Mouse (Mus musculus): ENCODE results near the gene Tmem150c. TPM values are rescaled to one million over a fixed set of nuclear protein-coding genes. Genes with fewer than 3 reads are reported as not detected.

Gene Tmem150c
- 1 to 10 TPM; 4.4 to 4.8 TPM for total RNA-seq (2021)

DNA sequence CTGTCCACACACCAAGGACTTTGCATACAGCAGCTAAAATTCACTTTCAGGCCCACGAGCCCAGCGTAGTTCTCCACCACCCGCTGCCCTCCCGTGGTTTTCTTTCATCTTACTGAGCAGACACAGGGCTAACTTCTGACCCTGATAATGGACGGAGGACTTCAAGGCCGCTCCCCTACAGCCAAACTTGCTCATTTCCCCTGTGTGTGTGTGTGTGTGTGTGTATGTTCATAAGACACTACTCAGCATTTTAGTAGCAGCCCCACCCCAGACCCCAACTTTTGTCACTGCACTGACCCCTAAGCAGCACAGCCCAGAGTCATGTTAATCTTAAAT is at the start of gene Tmem150c:
Gene Tmem150c (minus strand): TSS at position 171 of the 336 bp plus-strand sequence.
- no peak for DNase-seq
- intact Hi-C loops (cut with DNase I): loop anchor here (2.0 kb wide), 1 partner anchor 81 kb away; no protein-coding TSS in a partner anchor

DNA sequence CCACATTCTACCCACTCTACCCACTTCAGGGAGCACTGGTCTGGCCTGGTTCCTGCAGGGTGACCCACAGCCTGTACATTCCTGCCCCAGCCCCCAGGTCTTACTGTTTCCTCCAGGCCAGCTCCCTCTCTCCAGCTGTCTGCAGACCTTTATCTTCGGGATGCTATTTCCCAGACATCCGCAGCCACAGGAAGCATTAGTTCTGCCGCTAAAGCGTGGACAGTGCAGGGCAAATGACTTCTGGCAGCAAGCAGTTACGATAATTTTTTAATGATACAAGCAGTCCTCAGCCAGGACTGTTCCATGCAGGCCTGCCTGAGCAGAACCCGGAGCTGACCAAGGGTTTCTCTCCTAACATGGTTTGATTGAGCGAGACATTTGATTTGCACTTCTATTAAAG is 49.5 kb upstream of the Tmem150c start:
- DNase-seq: no peak
- intact Hi-C loops (cut with DNase I): no loop called here

DNA sequence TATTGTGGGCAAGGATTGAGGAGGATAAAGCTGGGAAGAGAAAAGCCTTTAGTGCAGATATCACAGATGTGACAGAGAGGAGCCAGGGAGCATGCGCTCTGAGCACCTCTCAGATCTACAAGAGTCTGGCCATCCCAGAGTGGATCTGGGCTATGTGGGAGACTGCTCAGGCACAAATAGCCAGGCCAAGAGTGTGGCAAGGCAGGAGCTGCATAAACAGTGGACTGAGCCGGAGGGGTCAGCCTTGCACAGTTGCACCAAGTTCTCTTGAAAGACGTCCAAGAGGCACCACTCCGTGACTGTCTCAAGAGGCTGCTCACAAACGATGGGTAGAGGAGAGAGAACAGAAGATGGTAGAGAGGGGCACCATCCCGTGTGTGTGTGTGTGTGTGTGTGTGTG is 47.1 kb upstream of the Tmem150c start:
- intact Hi-C loops (cut with DNase I): no loop called here
- DNase-seq: no peak

DNA sequence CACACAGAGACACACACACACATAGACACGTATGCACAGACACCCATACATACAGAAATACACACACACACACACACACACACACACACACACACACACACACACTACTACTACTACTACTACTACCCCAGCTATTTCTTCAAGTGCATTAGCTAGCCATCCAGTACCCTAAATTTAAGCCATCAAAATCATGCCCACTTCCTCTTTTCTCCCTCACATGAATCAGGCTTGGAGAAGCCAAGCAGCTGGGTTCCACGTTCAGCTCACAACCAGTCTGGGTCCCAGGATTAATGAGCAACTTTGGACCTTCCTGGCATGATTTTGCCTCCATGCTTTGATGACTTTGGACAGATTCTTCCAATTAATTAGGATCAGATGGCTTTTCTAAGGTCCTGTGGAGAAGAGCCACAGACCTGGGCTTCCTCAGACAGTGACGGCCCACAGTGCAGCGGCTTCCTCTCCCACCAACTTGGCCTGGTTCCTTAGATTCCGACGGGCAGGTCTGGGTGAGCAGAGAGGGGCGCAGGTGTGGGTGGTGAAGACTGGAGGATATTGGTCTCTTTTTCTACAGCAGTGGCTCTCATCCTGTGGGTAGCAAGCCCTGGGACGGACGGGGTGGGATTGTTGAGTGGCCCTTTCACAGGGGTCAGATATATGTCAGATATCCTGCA is 46.0 kb upstream of the Tmem150c start:
- intact Hi-C loops (cut with DNase I): no loop called here
- DNase-seq: no peak

DNA sequence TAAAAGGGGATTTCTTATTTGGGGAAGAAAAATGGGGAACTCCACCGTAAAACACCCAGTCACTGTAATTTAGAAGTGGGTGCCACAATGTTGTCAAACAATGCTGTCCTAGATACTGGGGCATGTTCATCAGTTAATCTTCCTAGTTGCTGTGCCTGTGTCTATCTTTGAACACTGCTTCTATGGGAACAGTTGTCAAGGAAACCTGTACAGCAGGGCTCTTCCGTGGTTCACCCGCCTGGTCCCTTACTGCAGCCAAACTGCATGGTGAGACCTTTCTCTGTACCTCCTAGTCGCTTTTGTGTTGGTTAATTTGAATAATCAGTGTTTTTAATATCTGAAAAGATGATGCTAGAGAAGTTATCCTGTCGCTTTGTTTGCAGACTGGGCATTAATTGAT is 41.2 kb upstream of the Tmem150c start:
- intact Hi-C loops (cut with DNase I): no loop called here
- DNase-seq: no peak

DNA sequence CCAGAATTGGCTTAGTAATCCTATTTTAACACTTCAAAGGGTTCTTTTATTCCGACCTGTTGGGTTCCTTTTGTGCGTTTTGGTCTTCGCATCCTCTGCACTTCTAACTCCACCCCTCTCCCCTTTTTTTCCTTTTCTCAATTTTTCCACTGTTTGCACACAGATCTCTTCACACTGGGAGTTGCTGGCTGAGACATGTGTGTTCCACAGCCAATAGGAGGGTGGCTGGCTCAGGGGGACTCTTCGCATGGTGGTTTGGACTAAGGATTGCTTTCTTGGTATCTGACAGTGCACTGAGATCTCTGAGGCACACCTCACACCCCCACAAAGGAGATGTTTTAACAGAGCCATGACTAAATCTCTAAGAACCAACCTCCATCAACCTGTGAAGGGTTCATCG is 40.7 kb upstream of the Tmem150c start:
- intact Hi-C loops (cut with DNase I): no loop called here
- no peak for DNase-seq

DNA sequence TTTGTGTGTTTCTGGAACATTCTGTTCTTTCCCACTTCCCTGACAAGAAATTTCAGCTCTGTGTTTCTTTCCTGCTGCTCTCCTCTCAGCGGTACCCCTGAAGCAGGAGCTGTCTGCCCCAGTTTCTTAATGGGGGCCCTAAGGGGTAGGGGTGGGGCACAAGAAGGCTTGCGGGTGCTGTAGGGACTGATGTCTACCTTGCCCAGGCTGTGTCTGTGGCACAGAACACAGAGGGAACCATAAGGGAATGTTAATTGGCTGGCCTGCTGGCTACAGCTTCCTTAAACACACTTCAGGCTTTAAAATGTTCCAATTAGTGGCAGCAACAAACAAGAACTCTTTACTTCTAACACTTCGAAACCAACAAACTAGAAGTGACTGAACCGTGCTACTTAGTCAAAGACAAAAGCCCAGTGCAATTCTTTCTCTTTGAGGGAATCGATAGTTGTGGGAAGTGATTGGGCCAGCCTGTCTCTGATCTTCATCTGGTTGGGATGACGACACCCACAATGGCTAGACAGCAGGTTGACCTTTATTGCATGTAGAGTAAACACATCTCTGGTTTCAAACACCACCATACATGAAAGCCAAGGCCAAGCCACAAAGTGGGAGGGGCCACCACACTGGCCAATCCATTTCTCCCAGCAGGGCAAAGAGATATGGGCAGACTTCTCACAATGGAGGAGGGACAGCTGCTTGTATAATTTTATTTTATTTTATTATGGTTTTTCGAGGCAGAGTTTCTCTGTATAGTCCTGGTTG is 39.7 kb upstream of the Tmem150c start:
- intact Hi-C loops (cut with DNase I): no loop called here
- no peak for DNase-seq

DNA sequence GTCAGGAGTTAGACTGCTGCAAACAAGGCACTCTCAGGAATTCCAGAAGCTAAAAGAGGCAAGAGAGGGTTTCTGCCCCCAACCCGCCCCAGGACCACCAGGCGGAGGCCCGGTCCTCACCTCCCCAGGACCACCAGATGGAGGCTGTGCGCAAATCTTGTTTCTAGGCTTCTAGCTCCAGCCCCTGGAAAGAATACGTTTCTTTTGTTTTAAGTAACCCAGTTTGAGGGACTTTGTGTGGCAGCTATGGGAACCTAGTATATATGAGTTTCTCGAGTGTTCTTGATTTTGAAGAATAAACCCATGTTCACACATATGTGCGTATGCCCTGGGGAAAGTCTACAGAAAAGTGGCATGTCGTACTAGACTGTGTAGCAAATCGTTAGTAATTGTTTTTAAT is 37.9 kb upstream of the Tmem150c start:
- no peak for DNase-seq

DNA sequence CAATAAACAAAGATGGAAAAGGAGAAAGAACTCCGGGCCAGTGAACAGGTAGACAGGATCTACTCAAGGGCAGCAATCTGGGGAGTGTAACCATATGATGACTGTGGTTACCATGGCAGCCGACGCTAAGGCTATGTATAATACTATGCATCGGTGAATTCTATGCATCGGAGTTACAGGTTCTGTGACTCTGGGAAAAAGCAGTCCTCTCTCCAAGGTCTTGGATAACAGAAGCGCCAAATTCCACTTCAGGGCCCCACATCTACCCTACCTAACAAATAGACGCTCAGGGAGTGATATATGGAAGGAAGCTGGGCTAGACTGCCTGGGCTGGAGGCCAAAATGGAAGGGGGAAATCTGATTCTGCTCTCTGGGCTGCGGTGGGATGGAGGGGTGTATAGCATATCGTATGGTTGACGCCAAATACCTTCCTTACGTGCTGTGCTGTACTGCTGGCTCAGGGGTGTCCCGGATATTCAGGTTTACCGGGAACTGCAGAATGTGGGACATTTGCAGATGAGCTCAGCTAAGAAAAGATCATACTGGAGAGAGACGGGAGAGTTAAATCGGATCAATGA is 37.3 kb upstream of the Tmem150c start:
- DNase-seq: no peak
- intact Hi-C loops (cut with DNase I): no loop called here

More for the DNA sequence above, 37.9 kb upstream of the Tmem150c start:
- intact Hi-C loops (cut with DNase I): no loop called here

DNA sequence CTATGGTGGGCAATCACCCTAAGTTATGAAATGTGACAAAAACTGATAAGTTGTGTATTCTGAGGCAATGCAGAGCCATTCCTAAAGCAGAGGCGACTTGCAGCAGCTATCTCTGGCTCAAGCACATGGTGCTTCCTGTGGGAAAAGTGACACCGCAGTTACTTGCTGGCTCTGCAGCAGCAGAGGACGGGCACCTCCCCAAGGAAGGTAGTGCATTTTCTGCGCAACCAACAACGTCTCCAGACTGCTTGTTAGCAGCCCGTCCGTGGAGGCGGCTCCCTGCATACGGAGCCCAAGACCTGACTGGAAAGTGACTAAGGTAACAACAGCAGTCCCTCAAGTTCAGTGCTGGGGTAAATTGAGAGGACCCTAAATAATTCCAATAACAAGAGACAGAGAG is 36.8 kb upstream of the Tmem150c start:
- DNase-seq: no peak
- intact Hi-C loops (cut with DNase I): no loop called here

DNA sequence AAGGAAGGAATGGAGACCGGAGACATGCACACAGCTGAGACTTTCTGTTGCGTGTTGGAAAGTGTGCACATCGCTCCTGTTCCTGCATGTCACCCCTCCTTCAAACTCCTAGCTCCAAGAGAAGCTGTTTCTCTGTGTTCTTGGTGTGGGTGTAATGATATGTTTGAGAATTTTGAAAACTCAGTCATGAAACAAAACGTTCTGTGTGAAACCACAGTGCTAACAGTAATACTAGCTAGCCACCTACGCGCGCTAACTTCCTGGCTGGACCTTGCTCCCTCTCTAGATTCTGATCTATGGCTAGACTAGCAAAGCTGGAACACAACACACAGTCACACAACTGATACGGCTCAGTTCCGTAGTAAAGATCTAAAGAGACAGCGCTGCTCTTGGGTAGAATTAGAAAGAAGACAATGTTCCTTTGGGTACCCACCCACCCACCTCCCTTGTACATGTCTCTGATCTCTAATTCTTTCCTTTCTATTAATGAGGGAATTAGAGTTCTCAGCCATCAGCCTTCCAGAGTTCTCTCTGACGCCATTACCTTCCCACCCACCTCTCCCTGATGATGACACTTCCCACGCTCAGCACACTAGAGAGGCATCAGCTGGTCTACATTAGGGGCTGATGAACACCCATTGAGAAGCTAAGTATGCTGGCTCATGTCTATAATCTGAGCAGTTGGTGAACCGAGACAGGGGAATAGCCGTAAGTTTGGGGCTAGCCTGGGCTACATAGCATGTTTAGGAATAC is 32.0 kb upstream of the Tmem150c start:
- DNase-seq: no peak
- intact Hi-C loops (cut with DNase I): no loop called here

DNA sequence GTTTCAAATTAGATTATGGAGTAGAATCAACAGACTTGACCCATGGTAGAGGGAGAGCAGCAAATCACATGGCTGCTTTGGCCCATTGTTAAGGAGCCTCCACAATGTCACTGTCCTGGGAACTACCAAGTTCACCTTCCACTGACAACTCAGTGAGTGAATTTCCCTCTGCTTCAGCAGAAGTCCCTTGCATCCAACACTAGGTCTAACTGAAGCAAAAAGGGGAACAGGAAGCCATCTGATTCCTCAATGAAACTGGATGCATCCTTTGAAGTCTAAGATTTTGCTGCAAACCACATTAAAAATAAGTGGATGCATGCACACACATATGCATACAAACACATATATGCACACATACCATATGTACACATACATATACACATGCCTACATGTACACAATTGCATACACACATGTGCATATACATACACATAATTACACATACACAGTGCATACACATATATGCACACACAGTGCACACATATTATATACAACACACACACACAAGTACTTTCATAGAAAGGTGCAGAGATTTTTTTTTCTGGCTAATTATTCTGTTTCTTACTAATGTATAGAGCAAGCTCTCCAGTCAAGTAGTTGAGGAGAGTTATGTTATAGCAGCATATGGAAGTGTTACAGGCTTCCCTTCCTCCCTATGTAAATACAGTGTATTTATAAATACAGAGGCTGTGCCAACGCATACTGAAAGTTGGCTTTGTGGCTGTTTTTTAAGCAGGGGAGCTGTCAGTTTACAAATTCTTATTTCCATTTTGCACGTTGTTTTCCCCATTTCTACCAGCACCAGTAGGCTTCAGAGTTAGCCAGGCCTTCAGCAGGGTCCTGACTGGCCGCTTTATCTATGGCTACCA is 27.7 kb upstream of the Tmem150c start:
- intact Hi-C loops (cut with DNase I): no loop called here
- no peak for DNase-seq

DNA sequence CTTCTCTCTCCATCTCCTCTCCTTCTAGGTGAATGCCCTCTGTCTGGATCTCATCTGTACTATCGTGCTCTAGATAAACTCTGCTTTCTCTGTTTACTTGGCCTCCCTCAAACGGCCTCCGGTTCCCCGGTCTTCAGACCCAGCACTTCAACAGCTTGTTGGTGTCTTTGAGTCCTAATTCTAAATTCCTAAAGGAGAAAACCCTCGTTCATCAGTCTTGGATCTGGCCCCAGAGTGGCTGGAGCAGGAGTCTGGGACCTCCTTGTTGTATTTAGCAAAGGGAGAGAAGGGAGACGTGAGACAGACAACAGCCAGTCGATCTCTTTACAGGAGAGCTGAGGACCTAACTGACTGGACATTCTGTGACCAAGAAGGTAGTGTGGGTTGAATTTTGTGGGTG is 27.0 kb upstream of the Tmem150c start:
- DNase-seq: no peak
- intact Hi-C loops (cut with DNase I): no loop called here

DNA sequence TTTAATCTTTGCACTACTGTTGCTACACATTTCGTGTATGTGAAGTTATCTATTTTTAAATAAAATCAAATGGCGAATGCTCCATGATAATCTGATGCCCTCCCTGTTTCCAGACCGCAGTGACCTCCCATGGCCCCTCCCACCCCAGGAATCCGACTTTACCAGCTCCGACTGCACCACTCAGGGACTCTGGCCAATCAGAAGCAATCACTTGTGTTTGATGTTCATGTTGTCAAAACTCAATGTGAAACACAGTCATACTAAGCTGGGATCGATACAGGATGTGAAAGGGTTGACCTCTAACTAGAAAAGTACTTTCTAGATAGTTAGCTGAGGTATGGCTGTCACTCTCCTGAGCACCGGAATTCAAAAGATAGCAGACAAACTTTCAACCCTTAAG is 26.3 kb upstream of the Tmem150c start:
- no peak for DNase-seq
- intact Hi-C loops (cut with DNase I): no loop called here

DNA sequence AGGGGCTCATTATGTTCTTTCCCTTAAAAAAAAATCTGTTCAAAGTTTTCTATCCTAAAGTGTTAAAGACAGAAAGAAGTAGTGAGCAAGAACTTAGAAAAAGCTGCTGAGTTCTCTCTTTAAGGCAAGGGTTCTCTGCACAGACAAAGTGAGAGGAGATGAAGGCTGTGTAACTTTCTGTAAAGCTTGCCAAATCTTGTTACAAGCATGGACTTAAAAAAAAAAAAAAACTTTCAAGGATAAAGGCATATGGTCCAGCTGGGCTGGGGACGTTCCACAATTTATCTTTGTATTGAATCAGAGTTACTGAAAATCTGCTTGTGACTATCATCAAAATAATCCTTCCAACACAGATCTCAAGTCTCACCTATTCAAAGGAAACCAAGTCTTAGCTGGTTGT is 21.4 kb upstream of the Tmem150c start:
- intact Hi-C loops (cut with DNase I): no loop called here

DNA sequence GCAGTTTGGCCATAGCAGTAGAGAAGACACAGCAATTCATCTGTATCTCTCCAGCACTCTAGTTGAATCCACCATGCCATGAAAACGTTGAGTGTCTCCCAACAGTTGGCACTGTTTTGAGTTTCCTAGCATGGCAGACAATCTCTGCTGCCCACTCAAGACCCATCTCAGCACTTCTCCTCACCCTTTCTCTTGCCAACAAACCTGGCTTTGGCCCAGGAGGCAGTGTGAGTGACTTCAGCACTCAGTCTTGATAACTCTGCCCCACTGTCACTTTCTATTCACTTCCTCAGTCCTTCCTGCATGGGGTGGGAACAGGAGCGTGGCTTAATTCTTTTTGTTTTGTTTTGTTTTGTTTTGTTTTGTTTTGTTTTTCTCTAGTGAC is 19.2 kb upstream of the Tmem150c start:
- intact Hi-C loops (cut with DNase I): no loop called here
- no peak for DNase-seq

More for the DNA sequence above, 21.4 kb upstream of the Tmem150c start:
- no peak for DNase-seq

DNA sequence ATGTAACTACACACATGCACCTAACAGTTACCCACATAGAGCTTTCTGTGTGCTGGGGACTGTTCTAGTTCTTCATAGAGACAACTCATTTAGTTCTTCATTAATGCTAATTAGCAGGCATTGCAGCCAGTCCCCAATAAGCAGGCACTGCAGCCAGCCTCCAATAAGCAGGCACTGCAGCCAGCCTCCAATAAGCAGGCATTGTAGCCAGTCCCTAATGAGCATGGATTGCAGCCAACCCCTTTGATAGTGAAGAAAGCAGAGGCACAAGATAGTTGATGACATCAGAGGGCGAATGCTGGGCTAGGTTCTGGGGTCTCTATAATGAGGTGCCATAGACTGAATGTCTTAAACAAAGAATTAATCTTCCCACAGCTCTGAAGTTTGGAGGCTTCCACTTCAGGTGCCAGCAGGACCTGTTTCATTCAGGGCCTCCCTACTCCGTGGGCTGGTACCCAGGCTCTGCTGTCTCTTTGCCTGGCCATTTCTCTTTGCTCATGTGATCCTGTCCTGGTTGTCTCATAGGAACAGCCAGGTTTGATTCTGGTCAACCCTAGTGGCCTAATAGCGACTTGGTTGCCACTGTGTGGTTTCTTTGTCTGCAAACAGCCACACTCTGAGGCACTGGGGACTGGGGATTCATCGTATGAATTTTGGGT is 18.6 kb upstream of the Tmem150c start:
- intact Hi-C loops (cut with DNase I): no loop called here
- DNase-seq: no peak

DNA sequence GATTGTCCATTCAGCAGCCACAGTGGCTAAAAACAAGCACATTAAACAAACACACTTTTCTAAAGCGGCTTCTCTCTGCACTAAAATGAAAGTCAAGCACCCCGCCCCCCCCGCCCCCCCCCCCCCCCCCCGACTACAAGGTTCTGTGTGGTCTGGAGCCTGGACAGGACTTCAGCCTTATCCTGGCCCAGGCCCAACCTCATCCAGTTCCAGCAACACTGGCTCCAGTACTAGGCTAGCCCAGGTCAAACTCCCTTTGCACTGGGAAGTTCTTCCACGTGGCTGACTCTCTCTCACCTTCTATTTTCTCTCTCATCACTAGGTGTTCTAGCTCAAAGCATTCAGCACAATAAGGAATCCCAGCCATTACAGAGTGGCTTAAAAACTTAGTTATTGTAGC is 17.9 kb upstream of the Tmem150c start:
- intact Hi-C loops (cut with DNase I): no loop called here
- no peak for DNase-seq

DNA sequence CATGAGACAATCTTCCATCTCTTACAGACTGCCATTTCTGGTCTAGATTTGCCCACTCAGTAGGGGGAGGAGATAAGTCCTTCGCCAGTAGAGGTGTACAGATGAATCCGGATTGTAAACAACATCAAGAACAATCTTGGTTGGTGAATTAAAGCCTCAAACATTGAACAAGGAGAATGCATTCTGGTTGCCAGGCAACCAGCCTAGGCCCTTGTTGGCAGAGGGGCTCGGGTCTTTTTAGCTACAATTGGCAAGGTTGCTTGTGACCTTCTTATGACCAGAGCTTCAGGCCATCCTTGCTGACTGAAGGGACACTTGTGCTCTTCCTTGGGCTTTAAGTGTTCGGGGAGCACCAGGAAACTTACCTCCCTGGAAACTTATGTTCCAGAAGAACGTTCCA is 16.5 kb upstream of the Tmem150c start:
- DNase-seq: no peak
- intact Hi-C loops (cut with DNase I): no loop called here

DNA sequence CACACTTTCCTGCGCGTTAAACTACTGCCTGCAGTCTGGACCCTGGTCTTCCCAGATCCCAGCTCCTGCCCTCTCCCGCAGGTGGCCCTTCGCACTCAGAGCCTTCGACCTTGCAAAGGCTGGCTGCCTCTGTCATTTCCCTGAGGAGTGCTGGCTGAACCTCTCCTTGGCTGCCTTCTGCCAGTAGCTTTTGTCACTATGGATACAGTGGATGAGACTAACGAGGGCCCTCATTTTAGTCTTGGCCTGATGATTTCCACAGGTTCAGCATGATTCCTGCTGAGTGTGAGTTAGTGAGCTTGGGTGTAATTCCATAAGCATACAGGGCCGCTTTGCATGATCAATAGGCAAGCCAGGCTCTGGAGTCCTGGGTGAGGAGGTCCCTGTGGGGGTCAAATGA is 16.0 kb upstream of the Tmem150c start:
- intact Hi-C loops (cut with DNase I): no loop called here
- DNase-seq: no peak

All from heart, postnatal 10 days (tissue).